Mouse (Mus musculus) embryonic fibroblast, embryonic 13.5 days (primary cell): ENCODE measurements around the gene Ipo4.

Source experiments
- CTCF ChIP-seq: IDR thresholded peaks from 2 replicates; pipeline ENCODE4 v1.5.1; 2011; ENCODE audit warnings: mild to moderate bottlenecking, control low read depth, low read length, moderate library complexity, borderline replicate concordance; ENCODE audit not compliant: insufficient read depth
- POLR2A ChIP-seq: IDR thresholded peaks from 2 replicates; pipeline ENCODE4 v1.6.1; 2011; ENCODE audit warnings: low read depth, mild to moderate bottlenecking, control low read depth, low read length, moderate library complexity

DNA sequence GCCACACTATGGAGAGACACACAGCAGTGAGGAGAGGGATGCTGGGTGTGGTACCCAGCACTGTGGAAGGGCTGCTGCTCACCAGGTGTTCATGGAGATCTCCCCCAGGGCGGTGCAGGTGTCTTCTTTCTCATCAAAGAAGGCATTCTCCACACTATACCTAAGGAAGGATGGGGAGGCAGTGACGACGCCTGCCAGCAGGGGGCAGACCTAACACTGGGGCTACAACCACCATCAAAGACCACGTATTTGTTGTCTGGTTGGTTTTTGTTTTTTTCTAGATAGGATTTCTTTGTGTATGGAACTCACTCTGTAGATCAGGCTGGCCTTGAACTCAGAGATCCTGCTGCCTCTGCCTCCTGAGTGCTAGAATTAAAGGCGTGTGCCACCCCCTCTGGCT, 6.4 kb downstream of the Ipo4 start:
- TF ChIP-seq POLR2A, result no peak
- peak; percentile 84; the same call in 1 of the 2 replicates for TF ChIP-seq CTCF
